Mouse (Mus musculus): ENCODE measurements around the gene Lst1. TPM values are rescaled to one million over a fixed set of nuclear protein-coding genes. Genes with fewer than 3 reads are reported as not detected.

Lst1 gene
- polyA plus RNA-seq, 1 experiment from 2014 or later: 21.1 TPM

DNA sequence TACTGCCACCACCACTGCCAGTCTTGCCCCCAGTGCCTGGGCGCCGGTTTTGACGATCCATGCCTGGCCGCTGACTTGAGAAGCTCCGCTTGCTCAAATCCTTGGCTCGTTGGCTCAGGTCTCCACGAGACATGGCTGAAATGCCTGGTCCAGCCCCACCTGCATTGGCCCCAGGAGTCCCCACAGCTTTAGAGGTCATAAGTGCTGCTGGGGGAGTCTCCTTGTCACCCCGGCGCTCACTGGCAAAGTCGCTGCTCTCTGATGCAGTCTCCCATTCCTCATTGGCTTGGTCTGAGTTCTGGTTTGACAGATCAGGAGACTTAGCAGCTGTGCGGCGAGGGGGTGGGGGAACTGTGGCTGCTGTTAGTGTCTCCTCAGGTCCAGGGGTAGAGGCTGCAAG, 32.8 kb downstream of the Lst1 start:
- no peak overlapping the region for H3K27ac ChIP-seq (ENCODE audit: low read length)
- no peak for ATAC-seq (ENCODE audit: insufficient number of reproducible peaks, insufficient read depth, low FRiP score, low read depth)
- 87% methylated on average over 12 of the region's 12 CpGs for WGBS

DNA sequence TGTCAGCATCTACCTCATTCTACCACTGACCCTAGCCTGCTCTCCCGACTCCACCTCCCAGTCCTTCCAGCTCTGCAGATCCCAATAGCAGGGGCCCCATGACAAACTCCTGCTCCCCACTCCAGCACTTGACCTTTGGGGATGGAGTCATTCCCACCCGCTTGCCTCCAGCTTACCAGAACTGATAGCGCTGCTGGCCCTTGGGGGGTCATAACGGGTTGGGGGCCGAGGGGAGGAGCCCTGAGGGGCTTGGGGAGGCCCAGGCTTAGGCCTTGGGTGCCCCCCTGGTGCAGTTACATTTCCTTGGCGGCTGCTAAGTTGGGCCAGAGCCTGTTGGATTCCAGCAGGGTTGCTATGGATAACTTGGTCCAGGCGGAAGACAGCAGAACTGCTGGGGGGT, 33.6 kb downstream of the Lst1 start:
- H3K36me3 ChIP-seq (ENCODE audit: control insufficient read depth, insufficient read depth, low read length): peaks cover 96% of the 10 kb centered on the region
- H3K9me3 ChIP-seq (ENCODE audit: control insufficient read depth, low read depth, low read length): no peaks in the 10 kb centered on the region
- no peak overlapping the region for H3K4me2 ChIP-seq (replicated peaks; ENCODE audit: low read depth, low read length)
- no peaks in the 10 kb centered on the region for H3K4me1 ChIP-seq (ENCODE audit: control insufficient read depth, insufficient read depth, low read length)
- 81% methylated on average over 7 of the region's 7 CpGs for WGBS
- ATAC-seq (ENCODE audit: insufficient number of reproducible peaks, insufficient read depth, low FRiP score, low read depth): no peak
- H3K27ac ChIP-seq (ENCODE audit: low read length): no peak overlapping the region
- H3K4me3 ChIP-seq (ENCODE audit: low read depth, low read length): no peak overlapping the region
- H3K9ac ChIP-seq (replicated peaks; ENCODE audit: low read depth, low read length): no peak overlapping the region
- H3K27me3 ChIP-seq (ENCODE audit: control insufficient read depth, insufficient read depth, low read length): no peaks in the 10 kb centered on the region

More for the DNA sequence above, 32.8 kb downstream of the Lst1 start:
- Histone ChIP-seq H3K9me3 (ENCODE audit: control insufficient read depth, low read depth, low read length) (no peaks in the 10 kb centered on the region), H3K9ac (replicated peaks; ENCODE audit: low read depth, low read length) (no peak overlapping the region), H3K4me1 (ENCODE audit: control insufficient read depth, insufficient read depth, low read length) (no peaks in the 10 kb centered on the region), H3K36me3 (ENCODE audit: control insufficient read depth, insufficient read depth, low read length) (peaks cover 96% of the 10 kb centered on the region), H3K27me3 (ENCODE audit: control insufficient read depth, insufficient read depth, low read length) (no peaks in the 10 kb centered on the region), H3K4me3 (ENCODE audit: low read depth, low read length) (no peak overlapping the region), H3K4me2 (replicated peaks; ENCODE audit: low read depth, low read length) (no peak overlapping the region)

DNA sequence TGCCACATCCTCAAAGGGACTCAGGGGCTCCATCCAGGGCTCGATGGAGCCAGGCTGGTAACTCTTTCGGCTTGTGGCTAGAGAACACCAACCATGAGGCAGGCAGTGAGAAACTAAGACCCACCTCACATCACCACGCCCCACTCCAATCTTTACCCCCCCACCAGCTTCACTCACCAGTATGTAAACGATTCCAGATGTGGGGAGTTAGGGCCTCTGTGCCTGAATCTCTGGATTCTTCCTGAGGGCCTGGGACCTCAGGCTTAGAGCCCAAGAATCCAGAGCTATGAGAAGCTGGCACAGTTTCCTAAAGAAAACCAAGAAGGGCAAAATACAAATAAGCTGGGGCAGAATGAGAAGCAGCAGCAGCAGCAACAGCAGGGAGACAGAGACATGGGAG, 34.3 kb downstream of the Lst1 start:
- Histone ChIP-seq H3K4me1 (ENCODE audit: control insufficient read depth, insufficient read depth, low read length) (no peaks in the 10 kb centered on the region), H3K36me3 (ENCODE audit: control insufficient read depth, insufficient read depth, low read length) (peaks cover 96% of the 10 kb centered on the region), H3K27ac (ENCODE audit: low read length) (no peak overlapping the region), H3K4me3 (ENCODE audit: low read depth, low read length) (no peak overlapping the region), H3K9me3 (ENCODE audit: control insufficient read depth, low read depth, low read length) (no peaks in the 10 kb centered on the region), H3K9ac (replicated peaks; ENCODE audit: low read depth, low read length) (no peak overlapping the region), H3K27me3 (ENCODE audit: control insufficient read depth, insufficient read depth, low read length) (no peaks in the 10 kb centered on the region), H3K4me2 (replicated peaks; ENCODE audit: low read depth, low read length) (no peak overlapping the region)
- ATAC-seq (ENCODE audit: insufficient number of reproducible peaks, insufficient read depth, low FRiP score, low read depth): no peak
- whole genome bisulfite sequencing: 81% methylated on average over 4 of the region's 4 CpGs

DNA sequence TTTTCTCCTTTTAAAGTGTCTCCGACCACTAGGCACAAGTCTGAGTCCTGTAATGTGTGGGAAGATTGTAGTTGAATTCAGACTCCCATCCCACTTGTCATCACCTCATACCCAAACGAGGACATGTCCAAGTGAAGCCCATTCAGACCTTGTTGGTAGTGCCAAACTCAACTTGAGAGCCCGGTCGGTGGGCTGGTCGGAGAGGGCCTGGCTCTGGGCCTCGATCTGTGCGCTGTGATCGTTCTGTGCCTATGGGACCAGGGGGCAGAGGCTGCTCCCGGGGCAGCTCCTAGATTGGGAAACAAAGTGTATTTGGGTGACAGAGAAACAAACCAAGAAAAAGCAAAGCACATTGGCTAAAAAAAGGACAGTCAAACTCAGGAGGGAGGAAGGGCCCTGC, 35.2 kb downstream of the Lst1 start:
- 87% methylated on average over 9 of the region's 9 CpGs for WGBS
- no peak overlapping the region for H3K27ac ChIP-seq (ENCODE audit: low read length)
- no peaks in the 10 kb centered on the region for H3K27me3 ChIP-seq (ENCODE audit: control insufficient read depth, insufficient read depth, low read length)
- H3K4me1 ChIP-seq (ENCODE audit: control insufficient read depth, insufficient read depth, low read length): no peaks in the 10 kb centered on the region
- peaks cover 96% of the 10 kb centered on the region for H3K36me3 ChIP-seq (ENCODE audit: control insufficient read depth, insufficient read depth, low read length)
- H3K9me3 ChIP-seq (ENCODE audit: control insufficient read depth, low read depth, low read length): no peaks in the 10 kb centered on the region
- no peak for ATAC-seq (ENCODE audit: insufficient number of reproducible peaks, insufficient read depth, low FRiP score, low read depth)
- H3K9ac ChIP-seq (replicated peaks; ENCODE audit: low read depth, low read length): no peak overlapping the region
- H3K4me2 ChIP-seq (replicated peaks; ENCODE audit: low read depth, low read length): no peak overlapping the region
- H3K4me3 ChIP-seq (ENCODE audit: low read depth, low read length): no peak overlapping the region

DNA sequence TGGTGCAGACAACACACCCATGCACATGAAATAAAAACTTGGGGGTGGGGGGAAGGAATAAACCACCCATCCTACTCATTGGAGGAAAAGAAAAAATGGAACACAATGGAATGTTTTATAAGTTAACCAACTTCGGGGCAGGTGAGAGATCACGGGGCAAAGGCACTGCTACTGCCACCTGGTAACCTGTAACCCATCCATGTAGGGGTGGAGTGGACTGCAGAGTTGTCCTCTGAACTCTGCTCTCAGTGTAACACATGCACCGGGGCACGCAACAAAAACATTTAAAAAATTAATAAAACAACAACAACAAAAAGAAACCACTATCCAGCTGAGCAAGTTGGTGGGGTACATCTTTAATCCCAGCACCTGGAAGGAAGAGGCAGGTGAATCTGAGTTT, 36.1 kb downstream of the Lst1 start:
- H3K4me3 ChIP-seq (ENCODE audit: low read depth, low read length): no peak overlapping the region
- H3K4me2 ChIP-seq (replicated peaks; ENCODE audit: low read depth, low read length): no peak overlapping the region
- no peak overlapping the region for H3K9ac ChIP-seq (replicated peaks; ENCODE audit: low read depth, low read length)
- ATAC-seq (ENCODE audit: insufficient number of reproducible peaks, insufficient read depth, low FRiP score, low read depth): no peak
- H3K27ac ChIP-seq (ENCODE audit: low read length): no peak overlapping the region
- peaks cover 96% of the 10 kb centered on the region for H3K36me3 ChIP-seq (ENCODE audit: control insufficient read depth, insufficient read depth, low read length)
- no peaks in the 10 kb centered on the region for H3K9me3 ChIP-seq (ENCODE audit: control insufficient read depth, low read depth, low read length)
- no peaks in the 10 kb centered on the region for H3K4me1 ChIP-seq (ENCODE audit: control insufficient read depth, insufficient read depth, low read length)
- WGBS: 89% methylated on average over 4 of the region's 4 CpGs
- H3K27me3 ChIP-seq (ENCODE audit: control insufficient read depth, insufficient read depth, low read length): no peaks in the 10 kb centered on the region

DNA sequence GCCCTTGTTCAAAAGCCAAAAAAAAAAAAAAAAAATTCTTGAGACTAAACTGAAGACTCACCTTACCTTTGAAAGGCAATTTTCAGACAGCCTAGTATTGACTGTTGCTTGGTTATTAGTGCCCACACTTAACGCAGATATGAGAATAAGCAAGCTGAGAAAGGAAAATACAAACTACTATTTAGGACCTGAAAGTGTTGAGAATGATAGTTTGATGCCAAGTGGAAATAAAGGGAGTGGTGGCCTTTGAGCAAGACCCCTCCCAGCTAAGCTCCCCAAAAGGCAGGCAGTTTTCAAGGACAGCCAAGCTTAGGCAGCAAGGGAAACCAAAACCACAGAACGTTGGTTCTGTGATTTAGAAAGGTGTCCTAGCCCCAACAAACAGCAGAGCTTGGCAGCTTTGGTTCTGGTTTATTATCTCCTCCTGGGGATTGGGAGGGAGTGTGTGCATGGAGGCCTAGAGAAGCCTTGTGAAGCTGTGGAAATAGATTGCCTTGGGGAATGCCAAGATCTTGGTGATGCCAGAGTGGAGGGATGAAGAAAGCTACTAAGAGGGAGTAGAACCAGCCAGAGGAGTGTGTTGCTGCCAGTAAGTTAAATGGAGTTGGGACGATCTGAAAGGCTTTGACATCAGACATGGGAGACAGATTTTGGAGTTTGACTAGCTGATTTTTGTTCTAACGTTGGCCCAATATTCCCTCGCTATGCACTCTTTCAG, 40.2 kb downstream of the Lst1 start:
- H3K27ac ChIP-seq (ENCODE audit: low read length): no peak overlapping the region
- peaks cover 96% of the 10 kb centered on the region for H3K36me3 ChIP-seq (ENCODE audit: control insufficient read depth, insufficient read depth, low read length)
- no peaks in the 10 kb centered on the region for H3K4me1 ChIP-seq (ENCODE audit: control insufficient read depth, insufficient read depth, low read length)
- no peaks in the 10 kb centered on the region for H3K27me3 ChIP-seq (ENCODE audit: control insufficient read depth, insufficient read depth, low read length)
- no peak overlapping the region for H3K4me2 ChIP-seq (replicated peaks; ENCODE audit: low read depth, low read length)
- ATAC-seq (ENCODE audit: insufficient number of reproducible peaks, insufficient read depth, low FRiP score, low read depth): no peak
- 68% methylated on average over 5 of the region's 5 CpGs for WGBS
- no peak overlapping the region for H3K4me3 ChIP-seq (ENCODE audit: low read depth, low read length)
- H3K9ac ChIP-seq (replicated peaks; ENCODE audit: low read depth, low read length): no peak overlapping the region
- H3K9me3 ChIP-seq (ENCODE audit: control insufficient read depth, low read depth, low read length): no peaks in the 10 kb centered on the region

DNA sequence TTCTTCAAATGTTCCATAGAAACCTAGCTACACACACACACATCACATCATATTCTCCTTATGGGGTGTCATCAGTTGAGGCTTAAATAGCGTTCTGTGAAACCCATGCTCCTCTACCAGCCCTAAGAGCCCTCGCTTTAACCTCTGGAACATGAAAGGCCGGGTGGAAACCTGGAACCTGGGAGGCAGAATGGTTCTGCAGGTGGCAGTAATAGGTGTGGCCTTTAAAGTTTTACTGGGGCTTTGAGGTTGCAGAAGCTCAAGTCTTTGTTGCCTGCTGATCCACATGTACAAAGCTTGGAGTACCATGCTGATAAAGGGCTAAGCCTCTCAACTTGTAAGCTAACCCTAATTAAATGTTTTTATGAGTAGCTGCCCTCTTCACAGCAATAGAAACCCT, 40.9 kb downstream of the Lst1 start:
- no peak overlapping the region for H3K27ac ChIP-seq (ENCODE audit: low read length)
- no peaks in the 10 kb centered on the region for H3K4me1 ChIP-seq (ENCODE audit: control insufficient read depth, insufficient read depth, low read length)
- no peaks in the 10 kb centered on the region for H3K27me3 ChIP-seq (ENCODE audit: control insufficient read depth, insufficient read depth, low read length)
- no peak overlapping the region for H3K4me2 ChIP-seq (replicated peaks; ENCODE audit: low read depth, low read length)
- no peaks in the 10 kb centered on the region for H3K9me3 ChIP-seq (ENCODE audit: control insufficient read depth, low read depth, low read length)
- peaks cover 96% of the 10 kb centered on the region for H3K36me3 ChIP-seq (ENCODE audit: control insufficient read depth, insufficient read depth, low read length)
- H3K4me3 ChIP-seq (ENCODE audit: low read depth, low read length): no peak overlapping the region
- no peak for ATAC-seq (ENCODE audit: insufficient number of reproducible peaks, insufficient read depth, low FRiP score, low read depth)
- no peak overlapping the region for H3K9ac ChIP-seq (replicated peaks; ENCODE audit: low read depth, low read length)
- WGBS: 50% methylated on average over 3 of the region's 3 CpGs

DNA sequence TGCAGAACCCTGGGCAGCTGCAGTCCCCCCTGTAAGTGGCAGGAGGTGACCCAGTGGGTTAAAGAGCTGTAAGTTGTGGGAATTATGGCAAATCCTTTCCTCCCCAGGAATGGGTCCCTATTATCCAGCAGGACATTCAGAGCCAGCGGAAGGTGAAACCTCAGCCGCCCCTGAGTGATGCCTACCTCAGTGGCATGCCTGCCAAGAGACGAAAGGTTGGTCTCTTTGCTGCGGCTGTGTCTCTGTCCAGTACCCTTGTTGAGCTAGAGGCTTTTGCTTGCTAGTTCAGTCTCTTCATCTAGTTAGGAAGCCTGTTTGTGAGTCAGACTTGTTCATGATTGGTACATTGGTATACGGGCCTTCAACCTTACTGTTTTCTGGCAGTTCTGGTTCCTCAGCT, 42.1 kb downstream of the Lst1 start:
- 86% methylated on average over 5 of the region's 5 CpGs for WGBS
- no peak for ATAC-seq (ENCODE audit: insufficient number of reproducible peaks, insufficient read depth, low FRiP score, low read depth)

DNA sequence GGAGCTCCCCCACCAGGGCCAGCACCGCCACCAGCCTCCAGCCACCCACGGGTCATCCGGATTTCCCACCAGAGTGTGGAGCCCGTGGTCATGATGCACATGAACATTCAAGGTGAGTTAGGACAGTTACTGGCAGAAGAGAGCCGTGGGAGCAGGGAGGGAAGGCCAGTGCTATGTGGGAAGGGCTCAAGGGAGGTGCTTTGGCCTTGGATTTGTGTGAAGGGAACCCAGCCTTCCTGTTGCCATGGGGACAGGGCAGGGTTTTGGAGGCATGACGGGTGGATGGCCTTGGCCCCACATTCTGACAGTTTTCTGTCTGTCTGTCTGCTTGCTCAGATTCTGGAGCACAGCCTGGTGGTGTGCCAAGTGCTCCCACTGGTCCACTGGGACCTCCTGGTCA, 46.3 kb downstream of the Lst1 start:
- no peaks in the 10 kb centered on the region for H3K9me3 ChIP-seq (ENCODE audit: control insufficient read depth, low read depth, low read length)
- H3K27me3 ChIP-seq (ENCODE audit: control insufficient read depth, insufficient read depth, low read length): no peaks in the 10 kb centered on the region
- H3K9ac ChIP-seq (replicated peaks; ENCODE audit: low read depth, low read length): no peak overlapping the region
- ATAC-seq (ENCODE audit: insufficient number of reproducible peaks, insufficient read depth, low FRiP score, low read depth): no peak
- 90% methylated on average over 6 of the region's 6 CpGs for WGBS
- no peak overlapping the region for H3K4me3 ChIP-seq (ENCODE audit: low read depth, low read length)
- H3K27ac ChIP-seq (ENCODE audit: low read length): no peak overlapping the region
- peaks cover 4% of the 10 kb centered on the region; the same call in 1 of the 2 replicates for H3K4me1 ChIP-seq (ENCODE audit: control insufficient read depth, insufficient read depth, low read length)
- H3K36me3 ChIP-seq (ENCODE audit: control insufficient read depth, insufficient read depth, low read length): peaks cover 85% of the 10 kb centered on the region
- H3K4me2 ChIP-seq (replicated peaks; ENCODE audit: low read depth, low read length): no peak overlapping the region

More for the DNA sequence above, 42.1 kb downstream of the Lst1 start:
- H3K27me3 ChIP-seq (ENCODE audit: control insufficient read depth, insufficient read depth, low read length): no peaks in the 10 kb centered on the region
- no peaks in the 10 kb centered on the region for H3K9me3 ChIP-seq (ENCODE audit: control insufficient read depth, low read depth, low read length)
- no peak overlapping the region for H3K9ac ChIP-seq (replicated peaks; ENCODE audit: low read depth, low read length)
- peaks cover 97% of the 10 kb centered on the region for H3K36me3 ChIP-seq (ENCODE audit: control insufficient read depth, insufficient read depth, low read length)
- no peaks in the 10 kb centered on the region for H3K4me1 ChIP-seq (ENCODE audit: control insufficient read depth, insufficient read depth, low read length)
- H3K4me2 ChIP-seq (replicated peaks; ENCODE audit: low read depth, low read length): no peak overlapping the region
- H3K27ac ChIP-seq (ENCODE audit: low read length): no peak overlapping the region
- H3K4me3 ChIP-seq (ENCODE audit: low read depth, low read length): no peak overlapping the region
